Mouse (Mus musculus): ENCODE data around the gene Med6.
A peak's percentile ranks its signal among the peaks of the same experiment; 100 is the strongest.

The Med6 gene

GRCm38 (mm10) chr12:81594902-81595671 lies at the start of gene Med6:
Gene Med6 (minus strand): TSS chr12:81595008.
- DNase-seq: peak; percentile 89 to 90

GRCm38 (mm10) chr12:81642361-81643082 lies 47.7 kb upstream of the Med6 start:
- DNase-seq: no peak

- DNase-seq: no peak
Measured at GRCm38 (mm10) chr12:81640656-81641055, 45.8 kb upstream of the Med6 start.

GRCm38 (mm10) chr12:81633246-81633645 lies 38.4 kb upstream of the Med6 start:
- DNase-seq: no peak

- no peak for DNase-seq
Measured at GRCm38 (mm10) chr12:81631661-81632401, 37.0 kb upstream of the Med6 start.

GRCm38 (mm10) chr12:81630915-81631660 lies 36.3 kb upstream of the Med6 start, which contains the start of gene Ttc9:
Gene Ttc9 (plus strand): TSS chr12:81631249.
- DNase-seq: no peak

- no peak for DNase-seq
Measured at GRCm38 (mm10) chr12:81630520-81630914, 35.7 kb upstream of the Med6 start.

- no peak for DNase-seq
Measured at GRCm38 (mm10) chr12:81628091-81628490, 33.3 kb upstream of the Med6 start.

- no peak for DNase-seq
Measured at GRCm38 (mm10) chr12:81627426-81627825, 32.6 kb upstream of the Med6 start.

GRCm38 (mm10) chr12:81626226-81626861 lies 31.5 kb upstream of the Med6 start:
- DNase-seq: no peak

GRCm38 (mm10) chr12:81623377-81623776 lies 28.6 kb upstream of the Med6 start:
- no peak for DNase-seq

- peak; percentile 18 to 35 for DNase-seq
Measured at GRCm38 (mm10) chr12:81619302-81619701, 24.5 kb upstream of the Med6 start.

GRCm38 (mm10) chr12:81616980-81617379 lies 22.2 kb upstream of the Med6 start:
- no peak for DNase-seq

GRCm38 (mm10) chr12:81615807-81616206 lies 21.0 kb upstream of the Med6 start:
- DNase-seq: no peak

- no peak for DNase-seq
Measured at GRCm38 (mm10) chr12:81609445-81609844, 14.6 kb upstream of the Med6 start.

- no peak for DNase-seq
Measured at GRCm38 (mm10) chr12:81604995-81605784, 10.4 kb upstream of the Med6 start.

GRCm38 (mm10) chr12:81596547-81597262 lies 1.9 kb upstream of the Med6 start:
- no peak for DNase-seq

- no peak for DNase-seq
Measured at GRCm38 (mm10) chr12:81568374-81568773, 26.4 kb downstream of the Med6 start, which contains the start of gene Adam21. Gene Adam21 (minus strand): TSS chr12:81568474.

GRCm38 (mm10) chr12:81567931-81568330 lies 26.9 kb downstream of the Med6 start:
- DNase-seq: no peak

- DNase-seq: no peak
Measured at GRCm38 (mm10) chr12:81564173-81564572, 30.6 kb downstream of the Med6 start.
